Mouse (Mus musculus) MEL (cell line): ENCODE measurements around the gene Thsd1. TPM values are rescaled to one million over a fixed set of nuclear protein-coding genes. Genes with fewer than 3 reads are reported as not detected.

Source experiments
- DNase-seq: peaks from one replicate; pipeline ENCODE4 v3.0.0; 2011; ENCODE audit warnings: low read depth, low spot score
- H3K27ac ChIP-seq: 2 replicates; pipeline ENCODE4 v1.5.1; 2012; ENCODE audit warnings: low read depth, mild to moderate bottlenecking, control low read depth, low read length, moderate library complexity; ENCODE audit not compliant: control insufficient read depth
- H3K27me3 ChIP-seq, 2 experiments: fragments of 150-350 bp in 1 of 2; sonication (generic) in 1 of 2; 2 replicates each; pipeline ENCODE4 v1.6.1; 2012; ENCODE audit warnings: low read length in 2 of 2, mild to moderate bottlenecking in 2 of 2, improper control_type of control experiment in 1 of 2, moderate library complexity in 1 of 2; ENCODE audit not compliant: insufficient read depth in 2 of 2, control insufficient read depth in 1 of 2
- H3K36me3 ChIP-seq, 2 experiments: 2 replicates each; pipeline ENCODE4 v1.6.1; 2012 to 2014; ENCODE audit warnings: low read length in 2 of 2, improper control_type of control experiment in 1 of 2, inconsistent platforms in 1 of 2, mild to moderate bottlenecking in 1 of 2; ENCODE audit not compliant: insufficient read depth in 2 of 2, control insufficient read depth in 1 of 2
- H3K4me1 ChIP-seq, 2 experiments: fragments of 150-350 bp in 1 of 2; sonication (generic) in 1 of 2; 2 replicates each; pipeline ENCODE4 v1.6.1; 2012; ENCODE audit warnings: low read length in 2 of 2, improper control_type of control experiment in 1 of 2, mild to moderate bottlenecking in 1 of 2; ENCODE audit not compliant: insufficient read depth in 2 of 2, control insufficient read depth in 1 of 2
- H3K4me3 ChIP-seq, 2 experiments: fragments of 150-350 bp in 1 of 2; sonication (generic) in 1 of 2; 2 replicates each; pipeline ENCODE4 v1.5.1; 2012; ENCODE audit warnings: low read depth in 2 of 2, low read length in 2 of 2, mild to moderate bottlenecking in 2 of 2, moderate library complexity in 2 of 2, control low read depth in 1 of 2, improper control_type of control experiment in 1 of 2; ENCODE audit not compliant: control insufficient read depth in 1 of 2, insufficient read depth in 1 of 2
- H3K79me2 ChIP-seq: 2 replicates; pipeline ENCODE4 v1.6.1; 2012; ENCODE audit warnings: mild to moderate bottlenecking, low read length, moderate library complexity; ENCODE audit not compliant: control insufficient read depth, poor library complexity, insufficient read depth
- H3K9ac ChIP-seq: 2 replicates; pipeline ENCODE4 v1.6.1; 2012; ENCODE audit warnings: low read depth, mild to moderate bottlenecking, control low read depth, low read length, moderate library complexity; ENCODE audit not compliant: control insufficient read depth, poor library complexity, severe bottlenecking
- H3K9me3 ChIP-seq: fragments of 150-350 bp; sonication (generic); replicated peaks from 2 replicates; pipeline ENCODE4 v1.6.1; 2012; ENCODE audit warnings: mild to moderate bottlenecking, low read length, improper control_type of control experiment, moderate library complexity; ENCODE audit not compliant: insufficient read depth
- BHLHE40 ChIP-seq: IDR thresholded peaks from 2 replicates; pipeline ENCODE4 v1.6.1; 2012; ENCODE audit warnings: low read depth, mild to moderate bottlenecking, inconsistent platforms, low read length, improper control_type of control experiment, borderline replicate concordance
- CHD2 ChIP-seq: IDR thresholded peaks from 2 replicates; pipeline ENCODE4 v1.6.1; 2011; ENCODE audit warnings: low read length, improper control_type of control experiment
- CTCF ChIP-seq, 3 experiments: IDR thresholded peaks in 2 of 3; conservative IDR thresholded peaks in 1 of 3; 2 replicates each; pipeline ENCODE4 v1.5.1; 2011 to 2012; ENCODE audit warnings: low read length in 3 of 3, low read depth in 2 of 3, mild to moderate bottlenecking in 2 of 3, improper control_type of control experiment in 1 of 3, inconsistent platforms in 1 of 3, mixed read lengths in 1 of 3, moderate library complexity in 1 of 3; ENCODE audit not compliant: control insufficient read depth in 1 of 3, insufficient read depth in 1 of 3, poor library complexity in 1 of 3, severe bottlenecking in 1 of 3
- E2F4 ChIP-seq: IDR thresholded peaks from 2 replicates; pipeline ENCODE4 v1.6.1; 2011; ENCODE audit warnings: low read depth, low read length, improper control_type of control experiment, borderline replicate concordance
- EP300 ChIP-seq, 2 experiments: IDR thresholded peaks; 2 replicates each; pipeline ENCODE4 v1.6.1; 2011; ENCODE audit warnings: improper control_type of control experiment in 2 of 2, low read length in 2 of 2, low read depth in 1 of 2, mild to moderate bottlenecking in 1 of 2
- ETS1 ChIP-seq: IDR thresholded peaks from 2 replicates; pipeline ENCODE4 v1.6.1; 2012; ENCODE audit warnings: low read depth, mild to moderate bottlenecking, inconsistent platforms, low read length, improper control_type of control experiment, moderate library complexity
- GABPA ChIP-seq: IDR thresholded peaks from 2 replicates; pipeline ENCODE4 v1.6.1; 2012; ENCODE audit warnings: low read depth, mild to moderate bottlenecking, inconsistent platforms, low read length, improper control_type of control experiment, moderate library complexity
- GATA1 ChIP-seq: IDR thresholded peaks from 2 replicates; pipeline ENCODE4 v1.6.1; 2011; ENCODE audit warnings: low read depth, low read length, improper control_type of control experiment
- JUND ChIP-seq: IDR thresholded peaks from 2 replicates; pipeline ENCODE4 v1.6.1; 2011; ENCODE audit warnings: low read depth, mild to moderate bottlenecking, improper control_type of control experiment, low read length
- KAT2A ChIP-seq: conservative IDR thresholded peaks from 2 replicates; pipeline ENCODE4 v1.6.1; 2012; ENCODE audit warnings: low read depth, low read length, improper control_type of control experiment, inconsistent platforms
- MYB ChIP-seq: IDR thresholded peaks from 2 replicates; pipeline ENCODE4 v1.6.1; 2011; ENCODE audit warnings: mild to moderate bottlenecking, low read depth, low read length, improper control_type of control experiment
- MYC ChIP-seq: IDR thresholded peaks from 2 replicates; pipeline ENCODE4 v1.6.1; 2011; ENCODE audit warnings: low read depth, mild to moderate bottlenecking, low read length, improper control_type of control experiment, moderate library complexity
- NELFE ChIP-seq: IDR thresholded peaks from 2 replicates; pipeline ENCODE4 v1.6.1; 2011; ENCODE audit warnings: low read depth, low read length, improper control_type of control experiment
- NRF1 ChIP-seq: IDR thresholded peaks from 2 replicates; pipeline ENCODE4 v1.6.1; 2014; ENCODE audit warnings: low read depth, mild to moderate bottlenecking, inconsistent platforms, low read length, improper control_type of control experiment, moderate library complexity; ENCODE audit not compliant: poor library complexity, insufficient read depth, severe bottlenecking
- POLR2AphosphoS5 ChIP-seq: IDR thresholded peaks from 2 replicates; pipeline ENCODE4 v1.6.1; 2012; ENCODE audit warnings: low read depth, borderline replicate concordance, mild to moderate bottlenecking, inconsistent platforms, low read length, moderate library complexity, mixed read lengths
- RAD21 ChIP-seq: IDR thresholded peaks from 2 replicates; pipeline ENCODE4 v1.6.1; 2011; ENCODE audit warnings: mild to moderate bottlenecking, low read depth, low read length, improper control_type of control experiment
- SMC3 ChIP-seq: IDR thresholded peaks from 2 replicates; pipeline ENCODE4 v1.6.1; 2011; ENCODE audit warnings: low read depth, low read length, improper control_type of control experiment
- TAL1 ChIP-seq: IDR thresholded peaks from 2 replicates; pipeline ENCODE4 v1.6.1; 2012; ENCODE audit warnings: mild to moderate bottlenecking, inconsistent platforms, low read length, moderate library complexity, mixed read lengths
- TBP ChIP-seq: IDR thresholded peaks from 2 replicates; pipeline ENCODE4 v1.8.0; 2011; ENCODE audit warnings: low read depth, low read length, improper control_type of control experiment
- TCF12 ChIP-seq: IDR thresholded peaks from 2 replicates; pipeline ENCODE4 v1.6.1; 2014; ENCODE audit warnings: low read depth, mild to moderate bottlenecking, inconsistent platforms, low read length, improper control_type of control experiment, moderate library complexity
- USF1 ChIP-seq: IDR thresholded peaks from 2 replicates; pipeline ENCODE4 v1.6.1; 2014; ENCODE audit warnings: low read depth, mild to moderate bottlenecking, inconsistent platforms, low read length, improper control_type of control experiment, moderate library complexity
- USF2 ChIP-seq, 2 experiments: IDR thresholded peaks; 2 replicates each; pipeline ENCODE4 v1.6.1; 2011 to 2012; ENCODE audit warnings: improper control_type of control experiment in 2 of 2, low read length in 2 of 2, borderline replicate concordance in 1 of 2, inconsistent platforms in 1 of 2, low read depth in 1 of 2, mild to moderate bottlenecking in 1 of 2; ENCODE audit not compliant: insufficient read depth in 1 of 2
- ZKSCAN1 ChIP-seq: IDR thresholded peaks from 2 replicates; pipeline ENCODE4 v1.6.1; 2012; ENCODE audit warnings: low read depth, mild to moderate bottlenecking, inconsistent platforms, low read length, improper control_type of control experiment, moderate library complexity
- polyA plus RNA-seq, 2 experiments: library from polyadenylated mRNA; stranded (reverse) in 1 of 2; unstranded in 1 of 2; fragments of >175 nt in 1 of 2; fragments of >200 nt in 1 of 2; gene quantifications; 2 replicates each; pipeline versions ENCODE4 v1.2.1 to v1.2.4; 2012; ENCODE audit warnings: low replicate concordance in 2 of 2, low read depth in 1 of 2; ENCODE audit not compliant: insufficient read length in 2 of 2, insufficient read depth in 1 of 2, missing spikeins in 1 of 2
- total RNA-seq: library from RNA; depleted of rRNA; stranded (reverse); fragments of 300-350 nt; gene quantifications from 2 replicates; pipeline ENCODE4 v1.2.3, GENCODE M21; 2012

The Thsd1 gene
- total and polyA plus RNA-seq, 3 experiments: 0.10 TPM; not detected in 2

DNA sequence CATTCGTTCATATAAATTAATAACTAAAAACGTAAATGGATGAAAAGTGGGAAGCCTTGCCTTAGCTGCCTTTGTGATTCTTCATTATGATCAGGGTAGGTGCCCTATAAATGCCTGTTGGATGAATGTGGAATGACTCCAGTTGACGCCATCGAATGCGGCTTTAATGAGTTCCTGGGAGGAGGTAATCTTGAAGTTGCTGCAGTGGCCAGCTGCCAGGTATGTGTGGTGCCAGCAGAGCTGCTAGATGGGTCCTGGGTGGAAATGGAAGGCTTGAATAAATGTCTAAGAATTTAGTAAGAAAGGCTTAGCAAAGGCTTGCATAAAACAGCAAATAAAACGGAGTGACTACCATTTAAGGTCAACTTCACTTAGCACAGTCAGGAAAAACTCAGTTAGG is 37.7 kb downstream of the Thsd1 start:
- DNase-seq: no peak
- no peak overlapping the region for H3K9ac ChIP-seq
- no peaks in the 10 kb centered on the region for H3K36me3 ChIP-seq
- H3K4me1 ChIP-seq: peaks cover 0 to 6% of the 10 kb centered on the region in 2 experiments; a peak in 2 of 4 replicates
- TF ChIP-seq E2F4: no peak
- TF ChIP-seq MYC: no peak
- TF ChIP-seq NRF1: no peak
- no peak for TF ChIP-seq EP300 (IDR thresholded peaks at IDR 0.05; ENCODE audit: low read depth in 1 of 2, low read length in 2 of 2)
- TF ChIP-seq ETS1: no peak
- no peak for TF ChIP-seq GABPA
- no peak for TF ChIP-seq GATA1
- TF ChIP-seq JUND: no peak
- no peak for TF ChIP-seq KAT2A
- no peaks in the 10 kb centered on the region for H3K27me3 ChIP-seq
- no peak overlapping the region for H3K27ac ChIP-seq
- no peak overlapping the region for H3K4me3 ChIP-seq
- H3K79me2 ChIP-seq: no peaks in the 10 kb centered on the region
- H3K9me3 ChIP-seq: no peaks in the 10 kb centered on the region

- 0 out of 4 replicates have a peak, but pooled peaks cover 0 to 2% of the 10 kb centered on the region in 2 experiments for H3K27me3 ChIP-seq
- H3K36me3 ChIP-seq: no peaks in the 10 kb centered on the region
- no peak overlapping the region for H3K4me3 ChIP-seq
- DNase-seq: no peak
- H3K9me3 ChIP-seq: no peaks in the 10 kb centered on the region
- TF ChIP-seq CTCF (IDR thresholded peaks at IDR 0.05 in 2 of 3, conservative IDR thresholded peaks at IDR 0.05 in 1 of 3; ENCODE audit: control insufficient read depth in 1 of 3, insufficient read depth in 1 of 3, low read depth in 2 of 3, low read length in 3 of 3, poor library complexity in 1 of 3, severe bottlenecking in 1 of 3) (no peak), USF1 (no peak), POLR2AphosphoS5 (no peak), MYC (no peak), ZKSCAN1 (no peak), GABPA (no peak), NELFE (no peak), TBP (no peak), EP300 (IDR thresholded peaks at IDR 0.05; ENCODE audit: low read depth in 1 of 2, low read length in 2 of 2) (no peak), USF2 (IDR thresholded peaks at IDR 0.05; ENCODE audit: borderline replicate concordance in 1 of 2, insufficient read depth in 1 of 2, low read depth in 1 of 2, low read length in 2 of 2) (no peak), TAL1 (no peak), MYB (no peak), CHD2 (no peak), GATA1 (no peak), SMC3 (no peak), BHLHE40 (no peak), RAD21 (no peak), TCF12 (no peak)
- H3K9ac ChIP-seq: no peak overlapping the region
- H3K27ac ChIP-seq: no peak overlapping the region
- no peaks in the 10 kb centered on the region for H3K79me2 ChIP-seq
- peaks cover 0 to 2% of the 10 kb centered on the region in 2 experiments; a peak in 2 of 4 replicates for H3K4me1 ChIP-seq
Observed at GRCm38 (mm10) chr8:22265194-22265593, 38.1 kb downstream of the Thsd1 start.
